Comparison of ENCODE assay signal across 26 mouse cellular contexts in genomic region chr4:141619299-141619883, GRCm38 (mm10). TPM values are rescaled to one million over a fixed set of nuclear protein-coding genes. Genes with fewer than 3 reads are reported as not detected.
DNase-seq lines count a peak whose midpoint lies in the region; ATAC-seq lines count a peak whose summit lies in the region.
"Had no signal": no experiment of that assay in that cellular context is flagged by ENCODE, and none has a peak within 500 bp of the region (broad histone marks: within the 10 kb centered on the region; RNA-seq: fewer than 3 reads in every experiment).

No protein-coding gene starts in this region.

- ATAC-seq in megakaryocyte, adult 5-6 weeks (ENCODE audit: poor library complexity, severe bottlenecking), result no peak
- ATAC-seq in intestine, embryonic 15.5 days, result no peak
- ATAC-seq in stomach, embryonic 16.5 days (ENCODE audit: insufficient read depth, low FRiP score), result no peak
- ATAC-seq: forebrain, embryonic 13.5 days; liver, postnatal 0 days had no signal

- peak overlapping the region; percentile 37; the same call in 1 of the 2 replicates for H3K4me2 ChIP-seq in intestine, embryonic 15.5 days (replicated peaks)
- no peak overlapping the region for H3K4me2 ChIP-seq in stomach, embryonic 16.5 days (ENCODE audit: low read depth, low read length)
- H3K4me2 ChIP-seq: forebrain, embryonic 13.5 days; heart, embryonic 11.5 days; hindbrain, embryonic 13.5 days; liver, embryonic 11.5 days; midbrain, embryonic 15.5 days; neural tube, embryonic 12.5 days had no signal

- 82% methylated on average over 9 of the region's 9 CpGs for WGBS in intestine, embryonic 15.5 days
- WGBS in stomach, embryonic 16.5 days, result 87% methylated on average over 9 of the region's 9 CpGs

- peak; percentile 92 for DNase-seq in heart, adult 11 months
- DNase-seq in heart, postnatal 36 days, result no peak
- DNase-seq in urinary bladder, postnatal 4 days (ENCODE audit: low spot score in 2 of 2), result no peak
- no peak for DNase-seq in yolk sac, embryonic 10.5 days (ENCODE audit: low spot score)
- DNase-seq: adrenal gland, adult 2 months; cerebellum, adult 11 months; cerebellum, adult 9-11 months; gastrocnemius, adult 2 months; heart, postnatal 14 days; right cerebral cortex, postnatal 14 days had no signal

- peak overlapping the region; percentile 56; the same call in 1 of the 2 replicates for H3K27ac ChIP-seq in intestine, embryonic 15.5 days
- H3K27ac ChIP-seq in stomach, embryonic 16.5 days (ENCODE audit: low read length), result no peak overlapping the region
- H3K27ac ChIP-seq: forebrain, embryonic 13.5 days; hindbrain, embryonic 13.5 days; limb, embryonic 12.5 days; midbrain, embryonic 15.5 days; neural tube, embryonic 12.5 days had no signal

- no peaks in the 10 kb centered on the region for H3K9me3 ChIP-seq in megakaryocyte, embryonic 14.5 days
- H3K9me3 ChIP-seq in intestine, embryonic 15.5 days, result no peaks in the 10 kb centered on the region
- no peaks in the 10 kb centered on the region for H3K9me3 ChIP-seq in stomach, embryonic 16.5 days (replicated peaks; ENCODE audit: control insufficient read depth, low read length)
- H3K9me3 ChIP-seq: forebrain, embryonic 13.5 days; G1E; hindbrain, embryonic 13.5 days; limb, embryonic 12.5 days; midbrain, embryonic 15.5 days; neural tube, embryonic 12.5 days had no signal

- H3K9ac ChIP-seq in intestine, embryonic 15.5 days, result no peak overlapping the region
- 0 out of 2 replicates have a peak overlapping the region, but pooled peaks have one; percentile 16 for H3K9ac ChIP-seq in stomach, embryonic 16.5 days (ENCODE audit: low read length)
- H3K9ac ChIP-seq: forebrain, embryonic 13.5 days; hindbrain, embryonic 13.5 days; limb, embryonic 12.5 days; liver, postnatal 0 days; midbrain, embryonic 15.5 days; neural tube, embryonic 12.5 days had no signal

- peaks cover 64% of the 10 kb centered on the region for H3K27me3 ChIP-seq in megakaryocyte, embryonic 14.5 days (replicated peaks)
- H3K27me3 ChIP-seq in intestine, embryonic 15.5 days (replicated peaks), result no peaks in the 10 kb centered on the region
- no peaks in the 10 kb centered on the region for H3K27me3 ChIP-seq in stomach, embryonic 16.5 days (ENCODE audit: control insufficient read depth, insufficient read depth, low read length)
- H3K27me3 ChIP-seq: limb, embryonic 12.5 days had no signal

- peak overlapping the region; percentile 80 for H3K4me3 ChIP-seq in megakaryocyte, embryonic 14.5 days (replicated peaks)
- no peak overlapping the region for H3K4me3 ChIP-seq in intestine, embryonic 15.5 days (replicated peaks)
- no peak overlapping the region for H3K4me3 ChIP-seq in stomach, embryonic 16.5 days (replicated peaks; ENCODE audit: low read length)
- H3K4me3 ChIP-seq: forebrain, embryonic 13.5 days; hindbrain, embryonic 13.5 days; limb, embryonic 12.5 days; midbrain, embryonic 15.5 days; neural tube, embryonic 12.5 days had no signal

- no peaks in the 10 kb centered on the region for H3K36me3 ChIP-seq in megakaryocyte, embryonic 14.5 days (replicated peaks; ENCODE audit: low read length)
- H3K36me3 ChIP-seq in intestine, embryonic 15.5 days, result no peaks in the 10 kb centered on the region
- no peaks in the 10 kb centered on the region for H3K36me3 ChIP-seq in stomach, embryonic 16.5 days (ENCODE audit: control insufficient read depth, insufficient read depth, low read length)
- H3K36me3 ChIP-seq: G1E; hindbrain, embryonic 13.5 days; midbrain, embryonic 15.5 days; neural tube, embryonic 12.5 days had no signal

- peaks cover 49% of the 10 kb centered on the region for H3K4me1 ChIP-seq in megakaryocyte, embryonic 14.5 days
- H3K4me1 ChIP-seq in intestine, embryonic 15.5 days (replicated peaks), result peaks cover 28% of the 10 kb centered on the region
- H3K4me1 ChIP-seq in stomach, embryonic 16.5 days (ENCODE audit: control insufficient read depth, insufficient read depth, low read length), result peaks cover 22% of the 10 kb centered on the region

- intact Hi-C loops in heart, postnatal 36 days (cut with DNase I), result loop anchor here (2.0 to 10.0 kb wide), 4 partner anchors 173 to 977 kb away; partner anchors contain the start of genes Casp9 and Dnajc16

RNA-seq across cellular contexts. Expression of gene Tmem82, which starts 1.0 kb away (rescaled TPM):
- total RNA-seq in heart, postnatal 36 days (2021), result 10 to 100 TPM; 26.1 to 29.2 TPM
- 1.1 TPM in 1 of 2 replicates, not detected in the other for polyA plus RNA-seq in megakaryocyte, embryonic 14.5 days (2012; ENCODE audit: insufficient read depth, low replicate concordance)
- 0.16 TPM in 1 of 2 replicates, not detected in the other for total RNA-seq in megakaryocyte, adult 5-6 weeks (2015)
- 0.26 TPM in 1 of 2 replicates, not detected in the other for total RNA-seq in megakaryocyte, adult 5-6 weeks (2017)
- polyA plus RNA-seq in intestine, embryonic 15.5 days (2015; fragmentation: Nextera tagmentation; extraction: Ambion mirVana), result 18.5 and 21.0 TPM in 2 replicates
- 2.7 and 3.8 TPM in 2 replicates for polyA plus RNA-seq in stomach, embryonic 16.5 days (2015; fragmentation: Nextera tagmentation; extraction: Ambion mirVana)
- polyA plus RNA-seq: G1E had no signal

RNA-seq across cellular contexts. Expression of gene Slc25a34, which starts 4.2 kb away (rescaled TPM):
- 100 to 1,000 TPM; 160 to 170 TPM for total RNA-seq in heart, postnatal 36 days (2021)
- polyA plus RNA-seq in megakaryocyte, embryonic 14.5 days (2012; ENCODE audit: insufficient read depth, low replicate concordance), result not detected in 2 replicates
- total RNA-seq in megakaryocyte, adult 5-6 weeks (2015), result not detected in 2 replicates
- not detected in 2 replicates for total RNA-seq in megakaryocyte, adult 5-6 weeks (2017)
- 3.3 and 4.3 TPM in 2 replicates for polyA plus RNA-seq in intestine, embryonic 15.5 days (2015; fragmentation: Nextera tagmentation; extraction: Ambion mirVana)
- polyA plus RNA-seq in stomach, embryonic 16.5 days (2015; fragmentation: Nextera tagmentation; extraction: Ambion mirVana), result 0.62 and 1.6 TPM in 2 replicates
- polyA plus RNA-seq: G1E; heart, embryonic 11.5 days; kidney, embryonic 14.5 days; limb, embryonic 12.5 days; liver, embryonic 11.5 days; neural tube, embryonic 12.5 days; stomach, embryonic 14.5 days; thymus, postnatal 0 days had no signal

RNA-seq across cellular contexts. Expression of gene Fblim1, which starts 13.5 kb away (rescaled TPM):
- total RNA-seq in heart, postnatal 36 days (2021), result 100 to 1,000 TPM; 231 to 294 TPM
- polyA plus RNA-seq in megakaryocyte, embryonic 14.5 days (2012; ENCODE audit: insufficient read depth, low replicate concordance), result 4.7 and 17.1 TPM in 2 replicates
- total RNA-seq in megakaryocyte, adult 5-6 weeks (2015), result not detected in 2 replicates
- not detected in 2 replicates for total RNA-seq in megakaryocyte, adult 5-6 weeks (2017)
- polyA plus RNA-seq in intestine, embryonic 15.5 days (2015; fragmentation: Nextera tagmentation; extraction: Ambion mirVana), result 63.9 and 68.9 TPM in 2 replicates
- 77.2 and 85.0 TPM in 2 replicates for polyA plus RNA-seq in stomach, embryonic 16.5 days (2015; fragmentation: Nextera tagmentation; extraction: Ambion mirVana)
- polyA plus RNA-seq: G1E had no signal

RNA-seq across cellular contexts. Expression of gene Plekhm2, which starts 45.3 kb away (rescaled TPM):
- 100 to 1,000 TPM; 103 to 112 TPM for total RNA-seq in heart, postnatal 36 days (2021)
- 19.4 and 24.8 TPM in 2 replicates for polyA plus RNA-seq in megakaryocyte, embryonic 14.5 days (2012; ENCODE audit: insufficient read depth, low replicate concordance)
- 11.1 and 14.9 TPM in 2 replicates for total RNA-seq in megakaryocyte, adult 5-6 weeks (2015)
- total RNA-seq in megakaryocyte, adult 5-6 weeks (2017), result 10.4 and 11.1 TPM in 2 replicates
- 3.9 and 4.5 TPM in 2 replicates for polyA plus RNA-seq in intestine, embryonic 15.5 days (2015; fragmentation: Nextera tagmentation; extraction: Ambion mirVana)
- 4.4 and 6.3 TPM in 2 replicates for polyA plus RNA-seq in stomach, embryonic 16.5 days (2015; fragmentation: Nextera tagmentation; extraction: Ambion mirVana)
